Mouse (Mus musculus) spleen, postnatal 36 days (tissue): Measurements from ENCODE around the gene Fmo5.

ENCODE experiments used
- DNase-seq, 2 experiments: peaks; one replicate each; pipeline ENCODE4 v3.0.0; 2022; ENCODE audit warnings: low spot score in 2 of 2, mixed read lengths in 1 of 2

Gene Fmo5

DNA sequence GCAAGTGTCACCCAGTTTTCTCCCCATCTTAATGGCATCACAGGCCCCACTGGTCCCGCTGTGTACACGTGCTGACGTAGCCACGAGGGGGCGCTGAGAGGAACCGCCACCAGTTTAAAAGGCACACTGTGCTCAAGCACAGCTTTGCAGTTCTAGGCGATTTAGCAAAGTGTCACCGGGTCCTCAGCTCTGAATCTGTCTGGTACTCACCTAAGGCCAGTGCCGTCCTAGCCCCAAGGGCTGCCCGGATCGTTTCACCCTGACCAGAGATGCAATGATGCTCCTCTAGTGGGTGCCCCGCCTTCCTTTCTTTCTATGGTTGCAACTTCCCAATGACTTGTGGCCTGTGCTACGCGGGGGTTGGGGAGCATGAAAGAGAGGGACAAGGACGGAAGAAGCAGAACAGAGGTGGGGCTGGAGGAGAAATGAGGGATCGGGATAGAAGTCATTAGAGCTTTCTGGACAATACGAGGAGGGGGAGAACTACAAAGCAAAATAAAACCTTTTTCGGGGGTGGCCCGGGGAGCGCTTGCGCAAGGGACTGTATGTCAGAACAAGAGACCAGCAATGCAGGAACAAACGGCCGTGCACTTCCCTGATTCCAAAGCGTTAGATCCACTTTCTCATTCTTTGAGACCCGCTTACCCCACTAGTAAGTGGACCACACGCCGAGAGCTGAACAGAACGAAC lies 52.2 kb downstream of the Fmo5 start:
- peak; percentile 78 for DNase-seq

DNA sequence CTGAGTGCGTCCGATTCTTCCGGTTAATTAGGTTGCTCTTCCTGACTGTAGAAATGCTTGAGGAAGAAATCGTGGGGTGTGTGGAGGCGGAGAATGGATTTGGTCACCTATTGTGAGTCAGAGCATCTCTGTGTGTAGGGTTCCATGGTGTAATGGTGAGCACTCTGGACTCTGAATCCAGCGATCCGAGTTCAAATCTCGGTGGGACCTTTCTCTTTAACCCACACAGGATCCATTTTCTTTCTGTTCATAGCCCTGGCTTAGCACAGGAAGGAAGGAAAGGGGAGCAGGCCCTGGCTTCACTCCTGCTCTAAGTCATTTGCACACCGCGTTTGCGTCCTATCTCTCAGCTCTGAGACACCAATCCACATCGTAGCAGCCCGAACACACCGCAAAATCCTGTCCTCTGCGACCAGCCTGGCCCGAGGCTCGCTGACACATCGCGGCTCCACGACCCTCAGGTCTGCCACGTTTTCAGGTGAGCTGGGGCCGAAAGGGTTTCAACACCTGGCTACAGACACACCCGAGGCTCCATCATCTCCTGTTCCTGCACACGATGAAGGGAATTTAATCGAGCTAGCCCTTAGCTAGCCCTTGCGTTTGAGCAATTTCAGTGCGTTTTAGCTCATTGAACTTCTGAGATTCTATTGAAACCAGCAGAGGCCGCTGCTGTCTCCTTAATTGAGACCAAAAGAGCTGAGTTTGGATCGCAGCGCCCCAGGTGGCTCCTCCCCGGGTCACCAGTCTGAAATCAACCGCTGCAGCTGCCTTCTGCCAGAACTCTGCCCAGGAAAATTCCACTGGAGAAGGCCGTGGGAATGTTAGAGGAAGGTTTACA lies 52.9 kb downstream of the Fmo5 start:
- DNase-seq: peak; percentile 68 to 77

DNA sequence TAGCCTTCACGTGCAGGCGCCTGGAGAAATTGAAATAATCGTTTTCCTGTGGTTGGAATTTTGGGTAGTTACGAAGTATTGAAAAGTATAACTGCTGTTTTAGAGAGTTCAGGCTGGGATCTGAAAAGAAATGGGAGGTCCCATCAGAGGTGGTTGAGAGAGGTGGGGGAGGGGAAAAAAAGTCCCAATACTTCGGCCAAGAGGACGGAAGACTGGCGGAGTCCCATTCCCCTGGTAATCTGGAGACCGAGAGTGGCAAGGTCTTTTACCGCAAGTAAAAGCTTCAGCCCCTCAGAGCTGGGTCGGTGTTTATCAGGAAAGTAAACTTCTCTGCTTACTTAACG lies 53.5 kb downstream of the Fmo5 start:
- DNase-seq: no peak

DNA sequence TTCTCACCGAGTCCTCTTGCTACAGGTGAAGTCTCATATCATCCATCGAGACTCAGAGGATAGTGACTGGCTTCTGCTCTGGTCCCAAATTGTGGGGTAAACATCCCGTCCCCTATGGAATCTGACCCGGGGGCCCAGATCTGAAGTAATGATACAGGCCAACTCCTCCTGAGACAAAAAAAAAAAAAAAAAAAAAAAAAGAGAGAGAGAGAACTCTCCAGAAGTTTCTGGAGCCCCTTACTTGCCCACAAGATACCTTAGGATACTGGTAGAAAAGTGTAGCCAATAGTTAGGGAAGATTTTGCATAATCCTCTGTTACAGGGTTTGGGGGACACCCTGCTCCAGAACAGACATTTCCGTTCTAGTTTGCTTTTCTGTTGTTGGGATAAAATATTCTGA lies 54.0 kb downstream of the Fmo5 start:
- no peak for DNase-seq

DNA sequence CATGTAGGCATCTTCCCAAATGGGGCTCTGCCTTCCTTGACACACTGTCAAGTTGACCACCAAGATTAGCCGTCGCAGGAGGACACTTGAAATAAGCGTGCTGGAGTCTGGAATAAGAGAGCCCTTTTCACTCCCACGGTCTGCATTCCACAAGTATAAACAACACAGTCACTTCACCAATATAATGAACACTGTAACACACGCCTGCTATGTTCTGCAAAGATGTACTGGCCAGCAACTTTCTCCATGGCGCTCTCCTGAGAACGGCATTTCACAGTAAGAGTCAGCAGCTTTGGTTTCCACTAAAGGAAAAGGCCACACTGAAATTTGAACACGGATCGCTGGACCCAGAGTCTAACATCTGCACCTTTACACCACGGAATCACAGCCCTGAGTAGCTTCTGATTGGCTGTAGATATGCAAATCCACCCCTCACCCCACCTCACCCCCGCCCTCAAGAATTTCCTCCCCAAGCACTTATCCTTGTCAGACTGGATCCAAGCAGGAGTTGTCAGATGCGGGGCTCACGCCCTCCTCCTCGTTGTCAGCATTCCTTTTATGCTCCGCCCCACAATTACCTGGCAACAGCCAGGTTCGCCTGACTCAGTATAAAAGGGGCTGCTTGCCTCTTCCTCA lies 55.1 kb downstream of the Fmo5 start:
- DNase-seq: no peak

DNA sequence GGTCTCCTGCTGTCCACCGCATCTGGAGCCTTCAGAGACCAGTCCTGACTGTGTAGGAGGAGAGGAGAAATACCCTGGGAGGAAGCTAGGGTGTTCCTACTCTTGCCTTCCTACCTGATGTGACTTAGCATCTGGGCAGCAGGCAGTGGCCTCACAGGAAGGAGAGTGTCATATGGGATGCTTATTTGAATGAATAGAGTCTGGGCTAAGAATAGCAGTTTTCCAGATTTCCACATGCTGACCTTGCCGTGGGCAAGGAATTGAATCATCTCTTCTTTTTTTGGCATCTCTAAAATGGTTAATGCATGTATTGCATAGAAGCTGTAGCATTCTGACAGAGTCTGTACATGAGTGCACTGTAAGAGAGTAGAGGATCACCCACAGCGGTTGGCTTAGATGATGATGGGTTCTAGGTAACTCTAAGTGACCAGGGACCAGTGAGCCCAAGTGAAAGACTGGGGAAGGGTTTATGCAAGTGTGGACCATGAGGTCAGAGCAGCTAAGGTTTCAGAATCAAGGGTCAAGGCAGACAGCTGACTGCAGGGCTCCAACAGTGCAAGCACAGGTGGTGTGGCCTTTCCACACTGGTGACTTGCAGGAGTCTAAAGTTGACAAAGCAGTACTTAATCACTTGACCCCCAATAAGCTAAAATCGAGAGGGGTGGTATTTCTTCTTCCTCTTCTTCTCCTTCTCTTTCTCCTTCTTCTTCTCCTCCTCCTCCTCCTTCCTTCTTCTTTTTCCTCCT lies 57.9 kb downstream of the Fmo5 start:
- DNase-seq: no peak

DNA sequence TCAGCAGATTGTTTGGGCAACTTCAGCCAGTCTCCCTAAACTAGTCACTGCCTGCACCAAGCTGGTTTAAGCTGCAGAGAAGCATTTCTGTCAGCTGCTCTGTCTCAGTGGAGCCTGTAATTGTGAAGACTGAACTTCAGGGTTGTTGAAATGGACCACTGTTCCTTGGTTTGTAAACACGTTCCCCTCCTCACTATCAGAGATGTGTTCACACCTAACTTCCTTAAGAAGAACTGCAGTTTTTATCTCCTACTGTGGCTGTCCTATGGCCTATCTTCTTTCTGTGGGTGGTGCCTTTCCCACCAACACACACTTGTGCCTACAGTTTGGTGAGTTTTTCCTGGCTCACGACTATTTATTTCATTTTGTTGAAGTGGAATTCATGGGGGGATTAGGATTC lies 60.7 kb downstream of the Fmo5 start:
- no peak for DNase-seq

DNA sequence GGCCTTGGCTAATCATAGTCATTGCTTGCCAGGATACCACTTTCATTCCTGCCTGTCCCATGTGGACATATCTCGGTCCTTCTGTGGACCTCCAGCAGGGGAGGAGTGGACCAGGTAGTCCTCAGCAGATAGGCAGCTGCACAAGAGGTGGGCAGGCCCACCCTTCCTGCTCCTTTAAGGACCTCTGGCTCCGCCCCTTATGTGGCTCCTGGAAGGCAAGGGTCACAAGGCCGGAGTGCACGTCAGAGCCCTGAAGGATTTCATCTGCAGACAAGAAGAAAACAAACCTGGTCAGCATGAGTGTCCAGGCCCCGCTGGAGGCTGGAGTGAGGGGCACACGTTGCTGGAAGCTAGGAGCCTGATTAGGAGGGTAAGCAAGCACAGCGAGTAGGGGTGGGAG lies 62.0 kb downstream of the Fmo5 start:
- no peak for DNase-seq

DNA sequence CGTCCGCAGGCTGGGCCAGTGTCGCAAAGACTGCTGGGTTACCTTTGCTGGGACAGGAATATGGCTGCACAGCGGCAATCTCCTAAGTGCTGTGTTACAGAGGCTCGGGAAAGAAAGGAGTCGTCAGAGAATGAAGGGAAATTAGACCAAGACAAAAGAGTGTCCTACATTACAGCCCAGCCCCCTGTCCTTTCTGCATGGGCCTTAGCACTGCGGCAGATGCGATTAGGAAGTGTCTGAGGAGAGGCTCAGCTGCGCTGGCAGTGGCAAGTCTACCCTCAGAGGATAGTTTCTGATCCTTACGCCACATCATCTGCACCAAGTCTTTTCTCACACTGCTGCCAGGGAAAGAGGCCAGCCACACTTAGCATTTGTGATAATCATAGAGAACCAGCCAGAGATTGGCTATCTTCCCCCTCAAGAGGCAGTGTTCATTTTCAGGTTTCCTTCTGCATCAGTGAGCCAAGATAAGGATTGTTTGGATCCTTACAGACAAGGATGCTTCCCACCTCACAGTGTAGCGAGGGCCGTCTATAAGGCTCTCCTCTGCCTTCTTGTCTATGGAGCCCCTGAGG lies 62.9 kb downstream of the Fmo5 start:
- DNase-seq: no peak

DNA sequence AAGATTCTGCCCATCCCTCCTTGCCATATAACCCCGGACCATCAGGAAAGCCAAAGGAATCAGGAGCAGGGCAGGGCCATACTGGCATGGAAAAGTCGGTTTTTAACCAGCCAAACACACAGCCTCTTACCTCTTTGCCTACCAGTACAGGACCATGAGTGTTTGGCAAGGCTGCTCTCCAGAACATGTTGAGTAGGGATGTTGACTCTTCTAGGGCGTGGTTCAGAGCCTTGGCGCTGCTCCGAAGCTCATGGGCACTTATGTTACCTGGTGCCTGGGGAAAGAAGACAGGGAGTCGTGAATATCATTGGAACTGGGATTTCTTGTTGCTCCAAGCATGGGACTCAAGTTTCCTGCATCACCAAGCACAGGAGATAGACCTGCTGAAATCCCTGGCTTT lies 65.2 kb downstream of the Fmo5 start:
- no peak for DNase-seq

DNA sequence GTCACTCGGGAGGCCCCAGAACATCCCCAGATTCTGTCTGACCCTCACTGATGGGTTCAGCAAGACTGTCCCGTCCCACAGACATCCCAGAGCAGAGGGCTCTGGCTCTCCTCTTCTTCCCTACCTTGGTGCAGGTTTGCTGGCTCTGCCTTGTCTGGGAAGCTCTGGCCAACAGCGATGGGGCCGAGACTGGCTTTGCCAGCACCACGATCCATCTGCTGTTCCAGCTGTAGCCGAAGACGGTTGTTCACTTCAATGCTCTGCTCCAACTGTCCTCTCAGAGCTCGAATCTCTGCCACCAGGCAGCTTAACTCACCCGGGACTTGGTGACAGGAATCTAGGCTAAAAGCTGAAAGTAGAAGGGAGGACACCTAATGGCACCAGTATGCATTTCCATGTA lies 68.3 kb downstream of the Fmo5 start:
- no peak for DNase-seq

DNA sequence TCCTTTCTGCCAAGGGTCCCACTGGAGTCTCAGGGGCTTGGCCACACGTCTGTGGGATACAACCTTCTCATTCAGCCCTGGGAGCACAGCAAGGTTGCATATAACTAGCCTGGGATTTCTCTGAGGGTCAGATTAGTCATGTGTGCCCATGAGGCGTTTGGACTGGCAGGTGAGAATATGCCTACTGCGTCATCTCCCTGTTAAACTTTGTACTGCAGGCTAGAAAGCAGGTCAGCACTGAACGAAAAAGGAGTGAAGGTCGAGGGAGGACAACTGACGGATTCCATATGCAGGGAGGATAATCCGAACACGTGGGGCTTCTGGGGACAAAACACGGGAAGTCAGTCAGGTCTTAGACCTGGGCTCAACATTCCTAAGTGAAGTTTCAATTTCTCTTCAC lies 68.7 kb downstream of the Fmo5 start:
- no peak for DNase-seq

DNA sequence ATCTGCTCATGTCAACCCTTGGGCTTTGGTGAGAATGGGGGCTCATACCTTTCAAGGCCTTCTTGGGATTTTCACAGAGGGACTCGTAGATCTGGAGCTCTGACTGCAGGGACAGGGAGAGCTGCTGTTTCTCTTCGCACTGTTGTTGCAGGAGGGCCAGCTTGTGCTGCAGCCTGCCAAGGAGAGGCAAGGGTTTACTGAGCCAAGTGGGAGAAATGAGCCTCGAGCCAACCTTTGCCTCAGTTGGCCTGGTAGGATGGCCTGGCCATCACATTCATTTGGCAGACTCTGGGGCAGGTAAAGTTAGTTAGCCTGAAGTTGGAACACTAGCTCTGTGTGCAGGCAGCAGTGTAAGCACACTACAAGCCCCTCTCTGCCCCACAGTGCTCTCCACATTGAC lies 70.5 kb downstream of the Fmo5 start:
- no peak for DNase-seq

DNA sequence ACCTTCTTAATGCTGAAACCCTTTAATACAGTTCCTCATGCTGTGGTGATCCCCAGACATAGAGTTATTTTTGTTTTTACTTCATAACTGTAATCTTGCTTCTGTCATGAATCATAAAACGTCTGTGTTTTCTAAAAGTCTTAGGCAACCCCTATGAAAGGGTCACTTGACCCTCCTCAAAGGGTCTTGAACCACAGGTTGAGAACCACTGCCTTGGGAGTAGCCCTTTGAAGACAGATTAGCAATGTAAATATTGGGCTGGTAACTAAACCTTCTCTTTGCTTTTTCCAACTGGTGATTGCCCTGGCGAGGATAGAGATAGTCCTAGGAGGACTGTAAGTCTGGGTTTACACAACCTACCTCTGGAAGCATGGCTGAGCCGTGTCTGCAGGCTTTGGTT lies 72.6 kb downstream of the Fmo5 start:
- DNase-seq: no peak

DNA sequence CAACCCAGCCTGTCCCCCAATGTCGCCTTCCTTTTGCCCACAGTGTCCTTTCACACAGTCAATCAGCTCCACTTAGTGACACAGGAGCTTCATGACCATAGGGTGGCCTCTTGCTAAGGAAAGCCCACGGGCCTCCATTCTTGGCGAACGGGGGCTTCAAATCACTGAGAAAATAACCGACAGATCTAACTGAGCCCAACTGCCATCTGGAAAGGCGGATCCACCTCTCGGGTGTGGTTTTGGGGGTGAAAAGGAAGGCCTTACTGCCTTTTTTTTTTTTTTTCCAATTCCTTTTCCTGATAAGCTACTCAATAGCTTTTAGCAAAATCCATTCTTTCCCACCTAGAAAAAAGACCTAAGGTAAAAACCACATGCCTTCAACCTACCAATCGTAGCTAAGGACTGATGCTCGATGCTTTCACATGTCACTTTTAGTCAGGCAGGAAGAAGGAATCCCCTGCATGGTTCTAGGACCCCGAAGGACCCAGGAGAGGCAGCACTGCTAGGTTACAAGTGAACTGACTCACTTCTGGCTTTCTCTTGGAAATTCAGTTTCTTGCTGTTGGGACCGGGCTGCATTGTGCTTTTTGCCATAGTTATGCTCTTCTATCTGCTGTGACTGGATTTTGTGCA lies 74.0 kb downstream of the Fmo5 start:
- no peak for DNase-seq
